Mouse (Mus musculus): Measurements from ENCODE around the gene B4gat1.

DNA sequence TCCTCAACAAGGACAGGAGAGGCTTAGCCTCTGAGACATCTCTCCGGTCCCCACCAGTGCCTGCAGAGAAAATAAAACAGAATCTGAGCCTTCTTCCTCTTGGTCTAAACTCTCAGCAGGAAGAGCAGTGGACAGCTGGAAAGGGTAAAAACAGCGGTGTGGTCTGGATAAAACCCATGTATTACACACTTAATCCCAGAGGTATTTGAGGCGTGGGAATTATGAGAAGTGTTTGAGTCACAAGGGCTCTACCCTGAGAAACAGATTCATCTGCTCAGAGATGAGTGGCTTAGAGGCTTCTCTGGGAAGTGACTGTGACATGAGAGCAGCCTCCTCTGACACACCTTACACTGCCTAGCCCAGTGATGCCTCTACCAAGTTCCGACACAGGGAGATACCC lies 21.0 kb upstream of the B4gat1 start:
- TF ChIP-seq POLR2A (IDR thresholded peaks at IDR 0.05; ENCODE audit: borderline replicate concordance, extremely low read depth, low read depth, low read length) (no peak), CTCF (IDR thresholded peaks at IDR 0.05; ENCODE audit: insufficient read depth, low read length) (no peak)

All from lung, adult 2 months (tissue).